Mouse (Mus musculus) hindbrain, embryonic 11.5 days (tissue): Measurements from ENCODE around the gene Susd3. TPM values are rescaled to one million over a fixed set of nuclear protein-coding genes. Genes with fewer than 3 reads are reported as not detected.

Experiments used
- ATAC-seq: fragments of 200-750 bp; cut with Nextera tagmentation; 2 replicates; pipeline ENCODE4 v1.8.0; 2017; ENCODE audit warnings: mild to moderate bottlenecking, moderate TSS enrichment, moderate library complexity; ENCODE audit not compliant: low FRiP score
- DNase-seq: peaks from one replicate; pipeline ENCODE4 v3.0.0-alpha.2; 2015; ENCODE audit warnings: low spot score
- H3K27ac ChIP-seq: fragments of 300-500 bp; sonication (generic); 2 replicates; pipeline ENCODE4 v1.5.1; 2014; ENCODE audit warnings: mild to moderate bottlenecking, low read depth, low read length
- H3K27me3 ChIP-seq: fragments of 300-500 bp; sonication (generic); 2 replicates; pipeline ENCODE4 v1.6.1; 2014; ENCODE audit warnings: mild to moderate bottlenecking, low read length, moderate library complexity, mixed read lengths; ENCODE audit not compliant: control insufficient read depth, insufficient read depth
- H3K36me3 ChIP-seq: fragments of 300-500 bp; sonication (generic); 2 replicates; pipeline ENCODE4 v1.6.1; 2014; ENCODE audit warnings: mild to moderate bottlenecking, low read length, moderate library complexity, mixed read lengths; ENCODE audit not compliant: control insufficient read depth, insufficient read depth
- H3K4me1 ChIP-seq: fragments of 300-500 bp; sonication (generic); replicated peaks from 2 replicates; pipeline ENCODE4 v1.6.1; 2014; ENCODE audit warnings: low read length, mixed read lengths; ENCODE audit not compliant: control insufficient read depth, insufficient read depth
- H3K4me2 ChIP-seq: fragments of 300-500 bp; sonication (generic); replicated peaks from 2 replicates; pipeline ENCODE4 v1.6.1; 2014; ENCODE audit warnings: mild to moderate bottlenecking, low read depth, low read length
- H3K4me3 ChIP-seq: fragments of 300-500 bp; sonication (generic); 2 replicates; pipeline ENCODE4 v1.5.1; 2014; ENCODE audit warnings: low read depth, low read length
- H3K9ac ChIP-seq: fragments of 300-500 bp; sonication (generic); 2 replicates; pipeline ENCODE4 v1.6.1; 2014; ENCODE audit warnings: low read depth, low read length
- H3K9me3 ChIP-seq: fragments of 300-500 bp; sonication (generic); 2 replicates; pipeline ENCODE4 v1.6.1; 2016; ENCODE audit warnings: low read length; ENCODE audit not compliant: control insufficient read depth
- WGBS: fragments of 180-500 bp; shearing (Covaris S2); extraction: QIAGEN DNeasy Blood & Tissue Kit; methylation state at CpG from one replicate; pipeline ENCODE4 v1.1.7; 2014; 5-methylcytosine and 5-hydroxymethylcytosine counted together
- polyA plus RNA-seq: library from polyadenylated mRNA; unstranded; fragments of >200 nt; fragmentation: Nextera tagmentation; extraction: Ambion mirVana; gene quantifications from 2 replicates; pipeline ENCODE4 v1.2.1, GENCODE M21; 2014

Susd3 gene
- polyA plus RNA-seq, 1 experiment from 2014 or later: 0.63 TPM

GRCm38 (mm10) chr13:49198734-49199133 is 49.8 kb downstream of the Susd3 start:
- Histone ChIP-seq H3K27me3 (no peaks in the 10 kb centered on the region), H3K27ac (no peak overlapping the region), H3K4me3 (no peak overlapping the region), H3K9ac (no peak overlapping the region), H3K4me1 (no peaks in the 10 kb centered on the region), H3K36me3 (no peaks in the 10 kb centered on the region), H3K4me2 (no peak overlapping the region), H3K9me3 (no peaks in the 10 kb centered on the region)
- DNase-seq (no peak), ATAC-seq (no peak)
- 89% methylated on average over 9 of the region's 9 CpGs for WGBS

DNA sequence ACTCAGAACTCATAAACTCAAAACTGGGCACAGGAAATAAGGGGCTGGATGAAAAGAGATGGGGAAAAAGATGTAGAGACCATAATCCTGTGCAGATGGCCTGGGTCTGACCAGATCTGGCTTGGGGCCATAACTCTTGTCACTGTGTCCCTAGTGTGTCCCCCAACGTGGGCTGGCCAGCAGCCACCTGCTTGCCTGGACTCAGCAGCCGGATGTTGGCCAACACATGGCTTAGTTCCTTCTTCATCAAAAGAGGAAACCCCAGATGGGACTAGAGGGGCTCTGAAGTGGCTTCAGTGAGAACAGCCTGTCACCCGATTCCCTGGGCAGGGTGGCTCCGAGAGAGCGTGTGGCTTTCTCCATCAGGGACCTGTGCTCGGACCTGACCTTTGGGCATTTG is 51.7 kb downstream of the Susd3 start:
- Histone ChIP-seq H3K9me3 (no peaks in the 10 kb centered on the region), H3K27ac (no peak overlapping the region), H3K4me1 (peaks cover 2% of the 10 kb centered on the region; the same call in 1 of the 2 replicates), H3K9ac (no peak overlapping the region), H3K4me2 (no peak overlapping the region), H3K36me3 (no peaks in the 10 kb centered on the region), H3K4me3 (no peak overlapping the region), H3K27me3 (no peaks in the 10 kb centered on the region)
- 88% methylated on average over 6 of the region's 6 CpGs for WGBS
- no peak for ATAC-seq
- no peak for DNase-seq

- Histone ChIP-seq H3K4me3 (no peak overlapping the region), H3K4me1 (peaks cover 3% of the 10 kb centered on the region; the same call in 1 of the 2 replicates), H3K4me2 (no peak overlapping the region), H3K9ac (no peak overlapping the region), H3K36me3 (no peaks in the 10 kb centered on the region), H3K27ac (no peak overlapping the region), H3K9me3 (no peaks in the 10 kb centered on the region), H3K27me3 (no peaks in the 10 kb centered on the region)
- 76% methylated on average over 5 of the region's 5 CpGs for WGBS
- ATAC-seq (no peak), DNase-seq (no peak)
Observed at GRCm38 (mm10) chr13:49196211-49196610, 52.3 kb downstream of the Susd3 start.

DNA sequence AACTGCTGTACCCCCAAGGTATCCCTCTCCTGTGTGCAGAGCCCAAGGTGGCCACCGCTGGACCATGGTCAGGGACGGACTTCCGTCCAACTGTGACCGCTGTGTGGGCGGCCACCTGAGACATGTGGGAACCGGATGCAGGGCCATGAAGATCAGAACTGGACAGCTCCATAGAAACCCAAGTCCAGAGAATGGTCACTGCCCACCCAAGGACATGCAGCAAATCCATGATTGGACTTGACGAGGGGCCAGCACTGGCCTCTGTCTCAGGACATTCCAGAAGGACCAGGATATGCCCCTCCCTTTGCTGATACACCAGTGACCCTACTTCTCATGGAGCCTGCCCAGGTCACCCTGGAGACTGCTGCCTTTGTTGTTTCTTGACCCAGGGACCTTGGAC is 52.9 kb downstream of the Susd3 start:
- Histone ChIP-seq H3K9ac (no peak overlapping the region), H3K4me2 (no peak overlapping the region), H3K4me3 (no peak overlapping the region), H3K9me3 (no peaks in the 10 kb centered on the region), H3K27me3 (no peaks in the 10 kb centered on the region), H3K27ac (no peak overlapping the region), H3K4me1 (peaks cover 5% of the 10 kb centered on the region; the same call in 1 of the 2 replicates), H3K36me3 (no peaks in the 10 kb centered on the region)
- DNase-seq (no peak), ATAC-seq (no peak)
- WGBS: 93% methylated on average over 7 of the region's 7 CpGs

- no peak overlapping the region for H3K27ac ChIP-seq
- no peak overlapping the region for H3K9ac ChIP-seq
- H3K36me3 ChIP-seq: no peaks in the 10 kb centered on the region
- no peak for DNase-seq
- ATAC-seq: no peak
- no peaks in the 10 kb centered on the region for H3K9me3 ChIP-seq
- peaks cover 5% of the 10 kb centered on the region; the same call in 1 of the 2 replicates for H3K4me1 ChIP-seq
- H3K4me3 ChIP-seq: no peak overlapping the region
- no peaks in the 10 kb centered on the region for H3K27me3 ChIP-seq
- no peak overlapping the region for H3K4me2 ChIP-seq
- 95% methylated on average over 13 of the region's 13 CpGs for WGBS
Observed at GRCm38 (mm10) chr13:49194811-49195210, 53.7 kb downstream of the Susd3 start.

DNA sequence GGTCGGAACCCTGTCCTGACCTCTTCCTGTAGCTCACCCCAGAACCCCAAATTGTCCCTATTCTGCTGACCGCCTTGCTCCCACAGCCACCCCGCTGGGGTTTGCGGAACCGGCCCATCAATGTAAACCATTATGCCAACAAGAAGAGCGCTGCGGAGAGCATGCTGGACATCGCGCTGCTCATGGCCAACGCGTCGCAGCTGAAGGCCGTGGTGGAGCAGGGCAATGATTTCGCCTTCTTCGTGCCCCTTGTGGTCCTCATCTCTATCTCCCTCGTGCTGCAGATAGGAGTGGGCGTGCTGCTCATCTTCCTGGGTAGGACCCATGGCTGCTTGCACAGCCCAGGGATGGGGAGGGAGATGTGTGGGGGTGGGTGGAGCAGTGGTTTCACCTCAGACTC is 54.9 kb downstream of the Susd3 start:
- 93% methylated on average over 17 of the region's 17 CpGs for WGBS
- no peak for ATAC-seq
- H3K27ac ChIP-seq: no peak overlapping the region
- no peak overlapping the region for H3K4me2 ChIP-seq
- H3K36me3 ChIP-seq: no peaks in the 10 kb centered on the region
- H3K27me3 ChIP-seq: no peaks in the 10 kb centered on the region
- H3K9me3 ChIP-seq: no peaks in the 10 kb centered on the region
- H3K4me3 ChIP-seq: no peak overlapping the region
- peaks cover 5% of the 10 kb centered on the region; the same call in 1 of the 2 replicates for H3K4me1 ChIP-seq
- H3K9ac ChIP-seq: no peak overlapping the region
- DNase-seq: no peak

DNA sequence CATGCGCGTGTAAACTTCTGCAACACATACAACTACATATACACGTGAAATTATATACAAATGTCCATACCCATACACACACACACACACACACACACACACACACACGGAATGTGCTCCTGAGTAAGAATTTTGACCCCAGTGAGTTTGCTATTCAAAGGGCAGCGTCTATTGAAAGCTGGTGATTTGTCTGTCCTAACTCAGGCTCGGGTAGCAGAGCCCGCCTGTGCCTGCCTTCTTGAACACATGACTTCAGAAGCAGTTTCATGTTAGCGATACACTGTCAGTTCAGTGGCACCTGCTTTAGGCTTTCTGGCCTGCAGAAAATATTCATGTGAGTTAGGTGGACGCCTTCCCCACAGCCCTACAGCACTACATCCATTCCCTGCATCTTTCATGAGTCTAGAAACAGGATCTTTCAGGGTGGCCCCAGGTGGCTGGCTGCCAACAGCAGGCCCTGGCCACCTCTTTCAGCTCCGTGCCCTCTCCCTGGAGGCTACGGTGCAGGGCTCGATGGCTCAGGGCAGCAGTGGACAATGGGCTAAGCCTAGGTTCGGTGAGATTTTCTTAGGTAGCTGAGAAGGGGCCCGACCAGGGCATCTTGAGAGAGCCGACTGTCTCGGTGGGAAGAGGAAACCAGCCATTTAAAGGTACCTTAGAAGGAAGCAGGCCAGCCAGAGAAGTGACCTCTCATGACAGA is 56.2 kb downstream of the Susd3 start:
- H3K4me1 ChIP-seq: peaks cover 5% of the 10 kb centered on the region; the same call in 1 of the 2 replicates
- H3K4me3 ChIP-seq: no peak overlapping the region
- H3K9me3 ChIP-seq: no peaks in the 10 kb centered on the region
- WGBS: 82% methylated on average over 16 of the region's 16 CpGs
- no peaks in the 10 kb centered on the region for H3K27me3 ChIP-seq
- ATAC-seq (no peak), DNase-seq (no peak)
- no peaks in the 10 kb centered on the region for H3K36me3 ChIP-seq
- no peak overlapping the region for H3K4me2 ChIP-seq
- no peak overlapping the region for H3K27ac ChIP-seq
- H3K9ac ChIP-seq: no peak overlapping the region

DNA sequence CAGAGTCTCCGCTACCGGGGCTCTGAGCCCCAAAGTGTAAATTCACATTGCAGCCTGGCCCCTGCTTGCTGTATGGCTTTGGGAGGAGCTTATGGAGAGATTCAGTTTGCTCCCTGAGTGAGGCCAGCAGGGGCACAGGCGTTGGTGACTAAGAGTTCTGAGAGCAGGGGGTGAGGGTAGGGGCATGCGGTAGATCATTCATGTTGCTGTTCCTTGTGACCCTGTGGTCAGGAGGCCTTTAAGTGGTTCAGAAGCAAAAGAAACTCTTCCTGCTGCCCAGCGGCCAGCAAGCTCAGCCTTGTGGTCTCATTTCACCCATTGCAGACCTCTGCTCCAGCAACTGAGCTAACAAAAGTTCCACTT is 56.9 kb downstream of the Susd3 start:
- Histone ChIP-seq H3K4me1 (peaks cover 7% of the 10 kb centered on the region), H3K36me3 (no peaks in the 10 kb centered on the region), H3K27me3 (no peaks in the 10 kb centered on the region), H3K9ac (no peak overlapping the region), H3K4me2 (no peak overlapping the region), H3K9me3 (no peaks in the 10 kb centered on the region), H3K27ac (no peak overlapping the region), H3K4me3 (no peak overlapping the region)
- 45% methylated on average over 5 of the region's 5 CpGs for WGBS
- ATAC-seq (no peak), DNase-seq (no peak)

DNA sequence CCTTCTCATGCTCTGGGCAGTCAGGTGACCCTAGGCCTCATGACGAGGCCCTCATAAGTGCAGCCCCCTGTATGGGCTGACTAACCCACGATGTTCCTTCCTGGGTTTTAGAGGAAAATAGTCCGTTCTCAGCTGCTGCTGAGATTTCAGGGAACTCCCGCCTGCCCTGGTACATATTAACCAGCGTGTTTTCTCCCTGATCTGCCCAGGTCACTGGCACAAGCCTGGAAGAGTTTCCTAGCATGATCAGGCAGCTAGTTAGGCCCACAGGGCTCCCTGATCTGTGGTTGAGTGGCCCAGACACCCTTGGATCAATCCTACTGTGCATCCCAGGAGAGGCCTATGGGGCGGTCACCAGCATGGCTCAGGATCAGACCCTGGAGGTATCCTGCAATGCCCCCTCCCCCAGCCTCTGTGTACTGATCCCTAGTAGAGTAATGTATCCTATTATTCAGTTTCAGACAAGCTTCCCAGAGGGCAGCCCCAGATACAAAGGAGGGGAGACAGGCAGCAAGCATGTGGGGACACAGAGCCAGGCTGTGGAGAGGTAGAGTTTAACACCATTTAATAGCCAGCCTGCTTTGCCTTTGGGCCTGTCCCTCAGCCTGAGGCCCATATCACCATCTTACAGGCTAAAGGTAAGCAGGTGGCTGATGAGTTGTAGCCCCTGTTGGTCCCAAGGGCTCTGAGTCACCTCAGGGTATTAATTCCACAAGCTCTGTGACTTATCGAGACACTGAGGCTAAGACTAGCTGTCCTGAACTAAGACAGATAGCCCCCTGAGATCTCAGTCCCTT is 57.4 kb downstream of the Susd3 start:
- DNase-seq (no peak), ATAC-seq (no peak)
- Histone ChIP-seq H3K36me3 (no peaks in the 10 kb centered on the region), H3K4me1 (peaks cover 7% of the 10 kb centered on the region), H3K9ac (0 out of 2 replicates have a peak overlapping the region, but pooled peaks have one; percentile 7), H3K9me3 (no peaks in the 10 kb centered on the region), H3K4me3 (no peak overlapping the region), H3K27me3 (no peaks in the 10 kb centered on the region), H3K4me2 (no peak overlapping the region), H3K27ac (no peak overlapping the region)
- 73% methylated on average over 7 of the region's 7 CpGs for WGBS
